Mouse (Mus musculus): ENCODE measurements around the gene Gm26741. TPM values are rescaled to one million over a fixed set of nuclear protein-coding genes. Genes with fewer than 3 reads are reported as not detected.
"Not testable (repeated sequence)": the region's sequence is repeated elsewhere in the genome, so short reads cannot be mapped to it uniquely, and the experiment has no call there.

Gene Gm26741
- not detected for total RNA-seq (2021)

DNA sequence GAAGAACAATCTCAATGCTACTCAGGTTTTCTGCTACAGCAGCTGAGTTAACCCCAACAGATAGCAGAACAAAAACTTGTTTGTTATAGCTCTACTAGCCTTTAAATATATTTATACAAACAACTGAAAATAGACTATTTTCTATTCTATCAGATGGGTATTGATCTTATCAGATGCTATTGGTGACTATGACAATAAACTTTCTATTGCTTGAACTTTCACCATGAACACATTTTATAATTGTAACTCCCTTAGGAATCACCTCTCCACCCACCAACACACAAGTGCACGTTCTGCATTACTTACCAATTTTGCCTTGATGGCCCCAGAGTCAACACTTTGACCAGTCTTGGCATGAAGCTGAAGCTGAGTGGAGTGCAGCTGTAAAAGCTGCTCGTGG is at the start of gene Gm26741:
Gene Gm26741 (plus strand): TSS at position 301 of the 400 bp plus-strand sequence.
- DNase-seq (ENCODE audit: extremely low spot score in 1 of 2, low spot score in 1 of 2) = no peak

GRCm38 (mm10) chr10:52309196-52309595 is 49.4 kb upstream of the Gm26741 start:
- no peak for DNase-seq (ENCODE audit: extremely low spot score in 1 of 2, low spot score in 1 of 2)

DNA sequence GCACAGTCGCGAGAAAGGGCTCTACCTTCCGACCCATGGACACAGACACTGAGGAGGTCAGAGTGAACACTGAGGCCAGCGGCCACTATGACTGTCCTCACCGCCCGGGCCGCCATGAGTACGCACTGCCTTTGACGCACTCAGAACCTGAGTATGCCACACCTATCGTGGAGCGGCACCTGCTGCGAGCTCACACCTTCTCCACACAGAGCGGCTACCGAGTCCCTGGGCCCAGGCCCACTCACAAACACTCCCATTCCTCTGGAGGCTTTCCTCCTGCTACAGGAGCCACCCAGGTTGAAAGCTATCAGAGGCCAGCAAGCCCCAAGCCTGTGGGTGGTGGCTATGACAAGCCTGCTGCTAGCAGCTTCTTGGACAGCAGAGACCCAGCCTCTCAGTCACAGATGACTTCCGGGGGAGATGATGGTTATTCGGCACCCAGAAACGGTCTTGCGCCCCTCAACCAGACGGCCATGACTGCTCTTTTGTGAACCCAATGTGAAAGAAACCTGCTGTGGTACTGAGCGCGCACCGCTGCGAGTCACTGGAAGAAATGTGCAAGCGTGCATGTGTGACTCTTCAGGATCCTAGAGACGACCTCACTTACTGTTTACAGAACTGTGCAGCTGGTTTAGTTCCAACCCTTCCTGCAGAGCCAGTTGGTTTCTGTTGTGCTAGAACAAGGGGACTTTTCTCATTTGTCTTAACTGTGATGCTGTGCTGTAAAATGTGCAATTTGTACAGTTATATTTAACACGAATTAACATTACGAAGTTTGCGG is 38.9 kb upstream of the Gm26741 start:
- DNase-seq (ENCODE audit: extremely low spot score in 1 of 2, low spot score in 1 of 2) = no peak

DNA sequence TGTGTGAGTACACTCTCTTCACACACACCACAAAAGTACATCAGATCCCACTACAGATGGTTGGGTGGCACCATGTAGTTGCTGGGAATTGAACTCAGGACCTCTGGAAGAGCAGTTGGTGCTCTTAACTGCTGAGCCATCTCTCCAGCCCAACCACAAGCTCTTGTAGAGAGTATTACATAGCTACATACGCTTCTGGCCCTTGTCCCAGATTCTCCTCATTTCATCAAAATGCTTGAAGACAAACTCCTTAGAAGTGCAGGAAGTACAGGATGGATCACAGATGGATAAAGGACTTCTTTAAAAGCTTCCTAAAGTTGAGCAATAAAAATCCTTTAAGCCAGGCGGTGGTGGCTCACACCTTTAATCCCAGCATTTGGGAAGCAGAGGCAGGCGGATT is 36.6 kb upstream of the Gm26741 start:
- no peak for DNase-seq (ENCODE audit: extremely low spot score in 1 of 2, low spot score in 1 of 2)

GRCm38 (mm10) chr10:52331007-52331406 is 27.6 kb upstream of the Gm26741 start:
- peak in 1 of 2 experiments; percentile 70 for DNase-seq (ENCODE audit: extremely low spot score in 1 of 2, low spot score in 1 of 2)

DNA sequence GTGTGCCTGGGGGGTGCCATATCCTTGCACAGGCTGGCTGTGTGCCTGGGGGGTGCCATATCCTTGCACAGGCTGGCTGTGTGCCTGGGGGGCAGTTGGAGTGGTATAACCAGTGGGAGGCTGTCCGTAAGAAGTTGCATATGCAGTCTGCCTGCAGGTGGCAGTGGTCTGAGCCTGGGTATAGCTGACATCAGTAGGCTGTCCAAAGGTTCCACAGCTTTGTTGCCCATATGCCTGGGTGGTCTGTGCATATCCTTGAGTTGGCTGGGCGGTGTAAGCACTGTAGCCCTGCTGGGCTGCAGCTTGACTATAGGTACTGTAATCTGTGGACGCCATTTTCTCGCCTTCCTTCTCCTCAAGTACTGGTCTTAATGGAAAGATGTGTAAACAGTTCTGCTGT is 15.2 kb upstream of the Gm26741 start:
- DNase-seq (ENCODE audit: extremely low spot score in 1 of 2, low spot score in 1 of 2) = not testable (repeated sequence)

DNA sequence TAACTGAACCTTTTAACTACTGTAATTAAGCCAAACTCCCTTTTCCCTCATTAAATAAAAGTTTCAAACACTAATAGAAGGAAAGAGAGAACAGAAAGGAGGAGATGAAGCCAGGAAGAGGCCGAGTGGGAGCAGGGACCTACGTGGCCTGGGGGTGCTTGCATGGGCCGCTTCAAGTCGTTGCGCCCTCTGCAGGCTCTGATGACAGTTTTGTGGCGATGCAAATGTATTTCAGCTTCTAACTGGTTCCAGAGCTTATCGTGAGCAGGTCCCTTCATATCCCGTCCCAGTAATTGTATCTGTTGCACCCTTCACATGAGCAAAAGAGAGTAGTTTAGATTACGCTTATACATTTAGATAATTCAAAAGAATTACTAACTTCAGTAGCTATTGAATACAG is 5.4 kb upstream of the Gm26741 start:
- no peak for DNase-seq (ENCODE audit: extremely low spot score in 1 of 2, low spot score in 1 of 2)

DNA sequence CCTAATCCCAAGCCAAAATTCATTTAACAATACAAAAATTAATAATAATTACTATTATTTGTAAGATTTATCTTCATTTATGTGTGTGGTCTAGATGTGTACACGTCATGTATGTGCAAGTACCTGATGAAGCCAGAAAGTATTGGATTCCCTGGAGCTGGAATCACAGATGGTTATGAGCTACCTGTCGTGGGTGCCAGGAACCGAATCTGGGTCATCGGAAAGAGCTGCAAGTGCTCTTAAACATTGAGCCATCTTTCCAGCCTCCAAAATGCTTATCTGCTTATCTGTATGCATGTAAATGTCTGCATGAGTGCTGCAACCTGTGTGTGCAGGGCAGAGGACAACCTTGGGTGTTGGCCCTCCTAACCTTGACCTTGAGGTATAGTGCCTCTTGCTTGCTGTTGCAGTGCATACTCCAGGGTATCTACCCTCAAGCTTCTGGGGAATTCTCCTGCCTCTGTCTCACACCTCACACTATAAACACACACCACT is 1.7 kb downstream of the Gm26741 start:
- DNase-seq (ENCODE audit: extremely low spot score in 1 of 2, low spot score in 1 of 2) = no peak

DNA sequence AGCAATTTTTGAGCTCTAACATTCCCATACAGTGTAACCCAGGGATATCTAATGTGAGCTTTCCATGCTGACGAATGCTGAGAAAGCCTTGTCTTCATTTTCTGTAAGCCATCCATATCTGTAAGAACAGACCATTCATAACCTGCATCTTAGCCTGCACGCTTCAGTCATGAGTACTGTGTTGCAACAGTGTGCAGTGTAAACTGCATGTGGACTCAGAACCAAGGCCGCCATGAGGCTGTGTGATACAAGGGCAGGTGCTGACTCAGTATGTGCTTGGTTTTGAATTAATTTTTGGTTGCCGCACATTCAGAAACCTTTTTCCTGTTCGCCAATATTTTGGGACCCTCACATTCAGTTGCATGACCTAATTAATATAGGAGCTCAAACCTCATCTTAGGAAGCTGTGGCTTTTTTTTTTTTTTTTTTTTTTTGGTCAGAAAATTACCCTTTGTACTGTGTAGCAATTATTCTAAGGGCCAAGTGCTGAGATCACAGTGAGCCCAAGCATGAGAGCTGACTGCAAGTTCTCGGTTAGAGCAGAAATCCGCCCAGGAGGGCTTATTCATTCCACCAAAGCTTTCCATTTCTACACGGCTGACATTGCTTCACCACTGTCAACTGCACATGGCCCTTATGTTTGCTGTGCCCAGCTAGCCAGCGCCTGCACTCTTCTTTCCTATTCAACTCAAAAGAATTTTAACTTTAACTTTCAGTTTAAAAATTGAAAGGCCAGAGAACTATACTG is 2.5 kb downstream of the Gm26741 start:
- DNase-seq (ENCODE audit: extremely low spot score in 1 of 2, low spot score in 1 of 2) = no peak

DNA sequence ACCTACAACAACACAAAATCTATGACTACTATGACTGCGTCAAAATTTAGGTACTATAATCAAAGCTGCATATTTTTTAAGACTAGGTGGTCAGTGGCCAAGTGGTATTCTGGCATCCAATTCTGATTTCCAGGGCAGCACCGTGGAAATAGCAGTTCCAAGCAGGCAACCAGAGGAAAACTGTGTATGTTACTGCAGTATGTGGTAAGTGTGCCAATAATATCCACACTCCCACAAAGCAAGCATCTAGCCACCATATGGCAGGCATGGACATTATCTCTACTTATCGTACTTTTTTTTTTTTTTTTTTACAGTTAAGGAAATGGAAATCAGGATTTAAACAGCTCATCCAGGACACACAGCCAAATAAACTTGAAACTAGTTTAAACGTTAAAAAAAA is 9.8 kb downstream of the Gm26741 start:
- no peak for DNase-seq (ENCODE audit: extremely low spot score in 1 of 2, low spot score in 1 of 2)

GRCm38 (mm10) chr10:52373834-52374233 is 15.3 kb downstream of the Gm26741 start:
- DNase-seq (ENCODE audit: extremely low spot score in 1 of 2, low spot score in 1 of 2) = no peak

DNA sequence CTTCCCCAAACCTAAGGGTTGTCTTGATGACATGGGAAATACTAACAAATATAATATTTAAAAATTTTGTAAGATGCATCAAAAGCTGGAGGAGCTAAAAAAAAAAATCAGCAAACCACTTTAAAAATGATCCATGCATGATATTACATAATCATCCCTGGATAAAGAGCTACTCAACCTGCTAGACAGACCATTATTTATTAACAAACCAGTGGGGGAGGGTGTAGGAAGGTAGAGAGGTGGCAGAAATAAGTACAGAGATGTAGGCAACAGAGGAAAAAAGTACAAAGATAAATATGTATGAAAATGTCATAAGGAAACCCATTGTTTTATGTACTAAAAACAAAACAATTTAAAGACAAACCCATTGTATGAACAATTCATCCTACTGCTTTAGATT is 16.1 kb downstream of the Gm26741 start:
- DNase-seq (ENCODE audit: extremely low spot score in 1 of 2, low spot score in 1 of 2) = no peak

DNA sequence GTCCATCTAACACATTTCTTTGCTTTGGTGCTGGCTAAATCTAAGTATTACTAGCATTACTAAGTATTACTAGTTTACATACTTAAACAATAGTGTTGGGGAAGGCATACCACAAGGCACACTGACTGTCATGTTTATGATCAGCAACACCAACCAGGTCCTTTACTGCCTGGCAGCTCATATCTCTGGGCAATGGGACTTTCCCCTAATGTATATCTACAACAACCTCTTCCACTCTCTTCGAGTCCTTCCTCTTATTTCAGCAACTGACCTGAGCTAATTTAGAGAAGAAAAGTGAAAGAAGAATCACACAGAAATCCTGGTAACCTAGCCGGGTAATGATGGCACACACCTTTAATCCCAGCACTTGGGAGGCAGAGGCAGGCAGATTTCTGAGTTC is 17.9 kb downstream of the Gm26741 start:
- DNase-seq (ENCODE audit: extremely low spot score in 1 of 2, low spot score in 1 of 2) = no peak

DNA sequence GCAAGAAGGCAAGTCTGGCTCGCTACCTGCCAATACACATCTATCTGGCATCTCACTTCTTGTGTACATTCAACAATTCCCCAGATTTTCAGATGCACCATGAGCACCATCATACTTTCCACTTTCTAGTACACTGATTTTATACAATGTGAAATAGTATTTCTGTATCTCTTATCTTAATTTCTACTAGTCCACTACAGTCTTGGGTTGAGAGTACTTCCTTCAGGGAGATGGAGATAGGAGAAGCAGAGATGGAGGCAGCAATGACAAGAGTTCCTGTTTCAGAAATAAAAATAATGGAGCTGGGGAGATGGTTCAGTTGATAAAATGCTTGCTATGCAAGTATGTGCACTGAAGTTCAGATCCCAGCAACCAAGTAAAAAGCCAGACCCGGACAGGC is 19.2 kb downstream of the Gm26741 start:
- DNase-seq (ENCODE audit: extremely low spot score in 1 of 2, low spot score in 1 of 2) = no peak

GRCm38 (mm10) chr10:52381321-52381801 is 22.8 kb downstream of the Gm26741 start:
- DNase-seq (ENCODE audit: extremely low spot score in 1 of 2, low spot score in 1 of 2) = peak in 1 of 2 experiments; percentile 25

DNA sequence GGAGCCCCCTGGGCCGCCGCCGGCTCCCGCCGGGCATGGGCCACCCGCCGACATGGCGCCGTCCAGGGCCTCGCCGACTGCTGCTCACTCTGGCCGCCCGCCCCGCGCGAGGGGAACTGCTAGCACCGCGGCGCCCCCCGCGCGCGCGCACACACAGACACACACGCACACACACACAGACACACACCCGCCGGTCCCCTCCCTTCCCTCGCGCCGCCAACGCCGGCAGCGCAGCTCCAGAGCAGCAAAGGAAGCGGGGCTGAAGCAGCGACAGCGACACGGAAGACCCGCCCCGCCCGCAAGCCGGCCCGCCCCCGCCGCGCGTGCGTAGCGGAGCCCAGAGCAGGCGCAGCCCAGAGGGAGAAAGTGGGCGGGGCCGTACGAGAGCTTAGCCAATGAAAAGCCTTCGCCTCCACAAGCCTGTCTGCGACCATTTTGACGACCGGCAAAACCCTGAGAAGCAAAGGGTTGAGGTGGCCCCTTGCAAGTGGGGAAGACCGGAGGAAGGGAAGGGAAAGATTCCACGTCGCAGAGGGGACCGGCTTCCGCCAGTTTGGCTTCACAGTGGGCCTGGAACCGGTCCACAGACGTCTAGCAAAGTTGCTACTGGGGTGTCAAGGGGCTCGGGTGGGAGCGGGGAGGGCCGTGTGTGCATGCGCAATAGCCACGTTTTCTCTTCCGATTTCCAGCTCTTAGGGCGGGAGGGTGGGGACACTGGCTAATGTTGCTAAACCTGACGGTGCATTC is 23.5 kb downstream of the Gm26741 start, which contains the start of gene Gopc:
Gene Gopc (minus strand): TSS at position 280 of the 747 bp plus-strand sequence.
- DNase-seq (ENCODE audit: extremely low spot score in 1 of 2, low spot score in 1 of 2) = peak; percentile 87 to 94

DNA sequence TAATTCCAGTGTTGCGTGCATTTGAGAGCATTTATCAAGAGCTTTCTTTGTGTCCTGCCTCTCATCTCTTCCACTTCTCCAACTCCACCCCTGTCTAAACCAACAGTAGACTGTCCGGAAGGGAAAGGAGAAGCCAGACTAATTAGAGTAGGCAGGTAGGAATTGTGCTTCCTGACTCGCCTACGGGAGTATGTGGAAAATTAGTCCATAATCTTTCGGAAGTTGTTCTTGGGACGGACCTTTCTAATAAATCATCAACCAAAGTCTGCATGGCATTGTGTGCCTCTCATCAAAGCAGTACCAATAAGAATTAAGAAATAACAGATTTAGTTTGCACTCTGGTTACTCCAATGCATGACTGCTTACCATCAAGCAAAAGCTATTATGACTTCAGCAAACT is 24.5 kb downstream of the Gm26741 start:
- DNase-seq (ENCODE audit: extremely low spot score in 1 of 2, low spot score in 1 of 2) = no peak

- no peak for DNase-seq (ENCODE audit: extremely low spot score in 1 of 2, low spot score in 1 of 2)
Observed at GRCm38 (mm10) chr10:52383522-52383921, 25.0 kb downstream of the Gm26741 start.

- peak in 1 of 2 experiments; percentile 57 for DNase-seq (ENCODE audit: extremely low spot score in 1 of 2, low spot score in 1 of 2)
Observed at GRCm38 (mm10) chr10:52384823-52385610, 26.4 kb downstream of the Gm26741 start.

DNA sequence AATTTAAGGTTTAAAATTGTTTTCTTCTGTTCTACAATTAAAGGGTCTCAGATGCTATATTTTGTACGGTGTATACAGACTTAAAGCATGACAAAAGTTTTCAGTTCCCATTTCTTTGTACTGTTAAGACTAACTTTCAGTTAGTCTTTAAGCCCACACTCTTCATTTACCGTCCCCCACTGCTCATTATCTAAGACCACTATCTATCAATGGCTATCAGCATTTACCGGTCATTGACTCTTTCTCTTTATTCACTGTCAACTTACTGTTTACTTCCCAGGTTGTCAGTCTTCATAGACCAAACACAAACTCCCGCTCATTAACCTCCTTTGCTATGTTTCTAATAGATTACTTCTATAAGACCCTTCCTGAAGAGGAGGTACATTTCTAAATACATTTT is 28.6 kb downstream of the Gm26741 start:
- DNase-seq (ENCODE audit: extremely low spot score in 1 of 2, low spot score in 1 of 2) = no peak

Data from layer of hippocampus, postnatal 25 days (tissue).